Mouse (Mus musculus) heart, embryonic 11.5 days (tissue): ENCODE measurements around the gene Itih3. TPM values are rescaled to one million over a fixed set of nuclear protein-coding genes. Genes with fewer than 3 reads are reported as not detected.

Source experiments
- ATAC-seq: fragments of 200-750 bp; cut with Nextera tagmentation; replicated peaks from 2 replicates; pipeline ENCODE4 v1.8.0; 2017; ENCODE audit warnings: moderate library complexity; ENCODE audit not compliant: insufficient number of reproducible peaks, low FRiP score, low TSS enrichment
- H3K27ac ChIP-seq: fragments of 300-500 bp; sonication (generic); 2 replicates; pipeline ENCODE4 v1.5.1; 2014; ENCODE audit warnings: mild to moderate bottlenecking, low read depth, low read length
- H3K27me3 ChIP-seq: fragments of 300-500 bp; sonication (generic); 2 replicates; pipeline ENCODE4 v1.6.1; 2014; ENCODE audit warnings: mild to moderate bottlenecking, low read length, mixed read lengths; ENCODE audit not compliant: control insufficient read depth, insufficient read depth
- H3K36me3 ChIP-seq: fragments of 300-500 bp; sonication (generic); 2 replicates; pipeline ENCODE4 v1.6.1; 2014; ENCODE audit warnings: mild to moderate bottlenecking, low read length, moderate library complexity, mixed read lengths; ENCODE audit not compliant: control insufficient read depth, insufficient read depth
- H3K4me1 ChIP-seq: fragments of 300-500 bp; sonication (generic); 2 replicates; pipeline ENCODE4 v1.6.1; 2014; ENCODE audit warnings: low read length; ENCODE audit not compliant: control insufficient read depth, insufficient read depth
- H3K4me2 ChIP-seq: fragments of 300-500 bp; sonication (generic); 2 replicates; pipeline ENCODE4 v1.6.1; 2014; ENCODE audit warnings: mild to moderate bottlenecking, moderate library complexity
- H3K4me3 ChIP-seq: fragments of 300-500 bp; sonication (generic); 2 replicates; pipeline ENCODE4 v1.5.1; 2014; ENCODE audit warnings: low read depth, low read length
- H3K9ac ChIP-seq: fragments of 300-500 bp; sonication (generic); 2 replicates; pipeline ENCODE4 v1.6.1; 2014; ENCODE audit warnings: mild to moderate bottlenecking, low read depth, low read length, moderate library complexity
- H3K9me3 ChIP-seq: fragments of 300-500 bp; sonication (generic); replicated peaks from 2 replicates; pipeline ENCODE4 v1.6.1; 2016; ENCODE audit warnings: low read length; ENCODE audit not compliant: control insufficient read depth
- WGBS: fragments of 180-500 bp; shearing (Covaris S2); extraction: QIAGEN DNeasy Blood & Tissue Kit; methylation state at CpG from one replicate; pipeline ENCODE4 v1.1.7; 2014; ENCODE audit not compliant: insufficient replicate concordance; 5-methylcytosine and 5-hydroxymethylcytosine counted together
- polyA plus RNA-seq: library from polyadenylated mRNA; unstranded; fragments of >200 nt; fragmentation: Nextera tagmentation; extraction: Ambion mirVana; gene quantifications from 2 replicates; pipeline ENCODE4 v1.2.1, GENCODE M21; 2014

Itih3 gene
- 1.4 and 1.7 TPM in 2 replicates for polyA plus RNA-seq

DNA sequence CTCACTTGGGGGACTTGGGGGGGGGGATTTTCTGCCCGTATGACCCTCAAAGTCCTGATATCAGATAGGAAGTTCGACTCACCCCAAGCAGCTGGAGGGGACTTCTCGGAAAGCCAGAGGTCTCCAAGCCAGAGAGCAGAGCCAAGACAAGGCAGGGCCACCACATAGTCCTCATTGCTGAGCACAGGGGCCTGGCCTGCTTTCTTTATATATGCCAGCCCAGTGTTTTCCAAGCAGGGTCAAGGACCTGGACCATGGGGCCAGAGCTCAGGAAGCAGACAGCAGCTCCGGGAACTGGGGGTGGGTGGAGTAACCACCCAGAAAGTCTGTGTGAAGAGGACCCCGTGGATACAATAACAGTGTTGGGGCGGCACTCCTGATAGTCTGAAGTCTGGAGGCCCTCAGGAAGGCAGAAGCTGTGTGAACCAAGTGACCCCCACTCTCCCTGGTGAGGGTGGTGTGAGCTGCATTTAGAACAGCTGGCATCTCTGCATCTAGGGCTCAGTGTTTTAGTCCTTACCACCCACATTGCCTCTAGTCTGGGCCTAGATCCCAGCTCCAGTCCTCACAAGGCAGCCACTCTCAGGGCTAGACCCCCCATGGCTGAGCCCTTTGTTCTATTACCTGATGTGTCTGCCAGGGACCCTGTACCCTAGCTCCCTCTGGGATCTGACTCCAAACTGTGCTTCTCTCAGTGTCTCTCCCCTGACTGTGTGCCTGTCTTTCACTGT, at the start of gene Itih3:
Gene Itih3 (minus strand): TSS at position 386 of the 731 bp plus-strand sequence.
- no peak for ATAC-seq
- Histone ChIP-seq H3K4me2 (no peak within 1 kb of the TSS), H3K36me3 (no peaks in the 10 kb centered on the region), H3K9ac (no peak within 1 kb of the TSS), H3K9me3 (no peaks in the 10 kb centered on the region), H3K4me1 (no peaks in the 10 kb centered on the region), H3K27ac (no peak within 1 kb of the TSS), H3K4me3 (no peak within 1 kb of the TSS), H3K27me3 (no peaks in the 10 kb centered on the region)
- 41% methylated on average over 6 of the region's 6 CpGs for WGBS

GRCm38 (mm10) chr14:30960366-30960765, 36.8 kb upstream of the Itih3 start:
- no peak overlapping the region for H3K9ac ChIP-seq
- H3K36me3 ChIP-seq: no peaks in the 10 kb centered on the region
- H3K4me1 ChIP-seq: no peaks in the 10 kb centered on the region
- no peak overlapping the region for H3K27ac ChIP-seq
- H3K9me3 ChIP-seq: no peaks in the 10 kb centered on the region
- no peaks in the 10 kb centered on the region for H3K27me3 ChIP-seq
- H3K4me2 ChIP-seq: no peak overlapping the region
- WGBS: 85% methylated on average over 1 of the region's 1 CpGs
- ATAC-seq: no peak
- H3K4me3 ChIP-seq: no peak overlapping the region

GRCm38 (mm10) chr14:30959031-30959430, 35.5 kb upstream of the Itih3 start:
- WGBS: 81% methylated on average over 4 of the region's 4 CpGs
- ATAC-seq: no peak
- H3K9me3 ChIP-seq: no peaks in the 10 kb centered on the region
- no peak overlapping the region for H3K4me3 ChIP-seq
- no peak overlapping the region for H3K27ac ChIP-seq
- no peaks in the 10 kb centered on the region for H3K27me3 ChIP-seq
- no peak overlapping the region for H3K4me2 ChIP-seq
- H3K4me1 ChIP-seq: no peaks in the 10 kb centered on the region
- no peak overlapping the region for H3K9ac ChIP-seq
- no peaks in the 10 kb centered on the region for H3K36me3 ChIP-seq

DNA sequence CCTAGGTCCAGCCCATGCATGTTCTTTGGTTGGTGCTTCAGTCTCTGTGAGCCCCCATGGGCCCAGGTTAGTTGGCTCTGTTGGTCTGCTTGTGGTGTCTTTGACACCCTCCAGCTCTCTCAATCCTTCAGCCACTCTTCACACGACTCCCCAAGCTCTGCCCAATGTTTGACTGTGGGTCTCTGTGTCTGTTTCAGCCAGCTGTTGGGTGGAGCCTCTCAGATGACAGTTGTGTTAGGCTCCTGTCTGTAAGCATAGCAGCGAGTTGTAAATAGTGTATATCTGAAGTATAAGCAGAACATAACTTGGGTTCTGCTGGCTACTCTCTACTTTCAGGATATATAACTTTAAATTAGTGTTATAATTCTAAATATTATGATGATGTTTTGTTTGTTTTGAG, 35.0 kb upstream of the Itih3 start:
- no peak for ATAC-seq
- H3K9me3 ChIP-seq: no peaks in the 10 kb centered on the region
- H3K4me1 ChIP-seq: no peaks in the 10 kb centered on the region
- H3K27me3 ChIP-seq: no peaks in the 10 kb centered on the region
- H3K9ac ChIP-seq: no peak overlapping the region
- H3K4me3 ChIP-seq: no peak overlapping the region
- H3K4me2 ChIP-seq: no peak overlapping the region
- no peaks in the 10 kb centered on the region for H3K36me3 ChIP-seq
- 69% methylated on average over 2 of the region's 2 CpGs for WGBS
- no peak overlapping the region for H3K27ac ChIP-seq

DNA sequence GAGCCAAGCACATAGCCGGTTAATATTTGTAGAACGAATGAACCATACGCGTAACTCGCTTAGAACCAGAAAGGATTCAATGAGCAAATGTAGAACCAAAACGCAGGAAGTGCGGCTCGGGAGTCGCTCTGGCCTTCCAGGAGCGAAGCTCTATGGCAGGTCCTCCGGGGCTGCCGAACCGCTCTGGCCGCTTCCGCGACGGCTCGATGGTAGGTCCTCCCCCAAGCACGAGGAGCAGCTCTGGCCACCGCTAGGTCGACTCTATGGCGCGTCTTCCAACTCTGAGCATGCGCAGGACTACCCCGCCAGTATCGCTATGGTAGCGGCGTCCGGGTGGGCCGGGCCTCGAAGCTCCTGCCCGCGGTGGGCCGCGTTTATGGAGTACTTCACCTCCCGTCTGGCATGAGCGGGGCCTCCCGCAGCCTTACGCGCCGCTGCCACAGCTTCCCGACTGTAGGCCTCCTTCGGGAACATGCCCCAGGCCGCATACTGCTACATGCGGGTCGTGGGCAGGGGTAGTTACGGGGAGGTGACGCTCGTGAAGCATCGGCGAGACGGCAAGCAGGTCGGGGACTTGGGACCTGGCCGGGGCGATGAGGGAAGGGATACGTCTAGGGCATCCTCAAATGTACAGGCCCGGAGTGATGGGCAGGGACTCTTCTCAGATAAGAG, 27.7 kb upstream of the Itih3 start, which contains the start of gene Nek4:
Gene Nek4 (plus strand): TSS at position 224 of the 672 bp plus-strand sequence.
- H3K36me3 ChIP-seq: no peaks in the 10 kb centered on the region
- WGBS: under 1% methylated on average over 57 of the region's 57 CpGs
- ATAC-seq: peak; percentile 97
- peak within 1 kb of the TSS; percentile 75 for H3K9ac ChIP-seq
- H3K9me3 ChIP-seq: no peaks in the 10 kb centered on the region
- peak within 1 kb of the TSS; percentile 66 for H3K4me3 ChIP-seq
- no peaks in the 10 kb centered on the region for H3K27me3 ChIP-seq
- peak within 1 kb of the TSS; percentile 91 for H3K4me2 ChIP-seq
- H3K27ac ChIP-seq: peak within 1 kb of the TSS; percentile 50; the same call in 1 of the 2 replicates
- peaks cover 2% of the 10 kb centered on the region; the same call in 1 of the 2 replicates for H3K4me1 ChIP-seq

- Histone ChIP-seq H3K4me3 (no peak overlapping the region), H3K4me1 (peaks cover 2% of the 10 kb centered on the region; the same call in 1 of the 2 replicates), H3K27me3 (no peaks in the 10 kb centered on the region), H3K27ac (no peak overlapping the region), H3K36me3 (no peaks in the 10 kb centered on the region), H3K9me3 (no peaks in the 10 kb centered on the region), H3K4me2 (no peak overlapping the region), H3K9ac (no peak overlapping the region)
- WGBS: 95% methylated on average over 10 of the region's 10 CpGs
- no peak for ATAC-seq
Observed at GRCm38 (mm10) chr14:30949986-30950385, 26.4 kb upstream of the Itih3 start.

DNA sequence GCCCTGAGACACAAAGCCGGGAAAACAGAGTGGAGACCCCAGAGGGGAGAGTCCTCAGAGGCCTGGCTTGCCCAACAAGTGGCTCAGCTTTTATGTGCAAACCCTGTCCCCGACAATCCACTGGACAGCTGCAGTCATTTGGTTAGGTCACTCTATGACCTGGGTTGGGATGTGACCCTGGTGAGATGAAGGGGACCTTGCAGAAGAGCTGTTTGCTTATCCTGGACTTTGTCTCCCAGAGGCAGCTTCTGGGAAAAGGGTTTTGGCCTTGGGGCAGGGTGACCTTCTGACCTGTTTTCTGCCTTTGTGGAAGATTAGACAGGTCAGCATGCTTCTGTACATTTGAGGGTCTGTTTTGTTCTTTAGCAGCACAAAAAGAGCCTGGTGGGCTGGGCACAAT, 21.2 kb upstream of the Itih3 start:
- Histone ChIP-seq H3K4me2 (no peak overlapping the region), H3K9ac (no peak overlapping the region), H3K27me3 (no peaks in the 10 kb centered on the region), H3K36me3 (no peaks in the 10 kb centered on the region), H3K27ac (no peak overlapping the region), H3K9me3 (no peaks in the 10 kb centered on the region), H3K4me1 (no peaks in the 10 kb centered on the region), H3K4me3 (no peak overlapping the region)
- ATAC-seq: no peak
- 79% methylated on average over 2 of the region's 2 CpGs for WGBS

DNA sequence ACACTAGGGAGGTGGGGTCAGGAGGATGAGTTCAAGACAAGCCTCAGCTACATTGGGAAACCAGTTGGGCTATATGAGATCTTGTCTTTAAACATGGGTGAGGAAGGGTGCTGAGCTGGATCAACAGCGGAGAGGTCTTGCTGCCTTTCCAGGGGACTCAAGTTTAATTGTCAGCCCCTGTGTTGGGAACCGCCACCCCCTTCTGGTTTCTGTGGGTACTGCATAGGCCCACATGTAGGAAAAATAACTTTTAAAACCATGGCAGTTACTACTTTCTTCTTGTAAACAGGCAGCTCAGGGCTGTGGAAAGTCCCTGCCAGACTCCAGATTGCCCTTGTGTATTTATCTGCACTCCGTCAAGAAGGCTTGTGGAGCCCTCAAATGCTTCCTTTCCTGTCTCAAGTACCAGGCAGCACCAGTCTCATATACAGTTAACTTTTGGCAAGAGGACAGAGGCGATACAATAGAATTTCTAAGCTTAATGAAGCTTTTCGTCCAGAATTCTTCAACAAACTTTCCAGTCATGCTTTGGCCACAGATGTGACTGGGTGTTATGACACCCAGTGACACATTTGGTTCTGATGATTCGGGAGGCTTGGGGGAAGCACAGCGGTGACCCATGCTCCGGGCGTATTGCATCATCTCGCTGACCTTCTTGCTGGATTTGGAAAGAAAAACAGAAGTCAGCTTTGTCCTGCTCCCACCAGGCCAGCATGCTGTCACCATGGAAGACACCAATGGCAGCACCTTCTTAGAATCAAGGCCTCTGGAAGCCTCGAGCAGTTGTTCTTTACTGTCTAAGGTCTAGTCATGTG, 20.5 kb upstream of the Itih3 start:
- Histone ChIP-seq H3K9ac (no peak overlapping the region), H3K9me3 (no peaks in the 10 kb centered on the region), H3K27me3 (no peaks in the 10 kb centered on the region), H3K4me2 (no peak overlapping the region), H3K4me3 (no peak overlapping the region), H3K36me3 (no peaks in the 10 kb centered on the region), H3K27ac (no peak overlapping the region), H3K4me1 (no peaks in the 10 kb centered on the region)
- no peak for ATAC-seq
- WGBS: 60% methylated on average over 11 of the region's 11 CpGs
